Mouse (Mus musculus) myocyte (in vitro differentiated cells): ENCODE measurements at regions not wholly inside any gene's neighbourhood (a gene's known extent, or its start where the extent isn't known, plus 50 kb on each side); places are given as distances from the start of the nearest gene placed in this dataset.

Experiments
- H3K27me3 ChIP-seq: one replicate; pipeline ENCODE4 v1.6.1; 2011; ENCODE audit not compliant: control insufficient read depth, insufficient read depth, insufficient read length
- H3K36me3 ChIP-seq: one replicate; pipeline ENCODE4 v1.6.1; 2011; ENCODE audit not compliant: control insufficient read depth, insufficient read depth
- H3K4me2 ChIP-seq: one replicate; pipeline ENCODE4 v1.6.1; 2011; ENCODE audit warnings: low read depth, control low read depth
- H3K4me3 ChIP-seq: one replicate; pipeline ENCODE4 v1.5.1; 2011; ENCODE audit warnings: mild to moderate bottlenecking, control low read depth, moderate library complexity
- H3K79me2 ChIP-seq: one replicate; pipeline ENCODE4 v1.6.1; 2011; ENCODE audit not compliant: control insufficient read depth, insufficient read depth
- H3ac ChIP-seq: one replicate; pipeline ENCODE4 v1.6.1; 2011; ENCODE audit not compliant: control insufficient read depth, insufficient read length
- CEBPB ChIP-seq: IDR thresholded peaks from 2 replicates; pipeline ENCODE4 v1.6.1; 2011; ENCODE audit warnings: mild to moderate bottlenecking, moderate library complexity; ENCODE audit not compliant: poor library complexity, insufficient read depth, severe bottlenecking
- E2F4 ChIP-seq: IDR thresholded peaks from one replicate; pipeline ENCODE4 v1.6.1; 2011; ENCODE audit warnings: mild to moderate bottlenecking, control low read depth, moderate library complexity; ENCODE audit not compliant: insufficient read depth
- MAX ChIP-seq: IDR thresholded peaks from one replicate; pipeline ENCODE4 v1.6.1; 2011; ENCODE audit warnings: low read depth, mild to moderate bottlenecking, control low read depth
- MYOD1 ChIP-seq, 3 experiments: IDR thresholded peaks; one replicate each; pipeline ENCODE4 v1.6.1; 2011; ENCODE audit warnings: control low read depth in 2 of 3, low read depth in 2 of 3, mild to moderate bottlenecking in 2 of 3, moderate library complexity in 1 of 3; ENCODE audit not compliant: insufficient read length in 2 of 3, control insufficient read depth in 1 of 3
- MYOG ChIP-seq, 3 experiments: IDR thresholded peaks; one replicate each; pipeline ENCODE4 v1.6.1; 2011; ENCODE audit warnings: control low read depth in 2 of 3, low read depth in 2 of 3, mild to moderate bottlenecking in 2 of 3; ENCODE audit not compliant: insufficient read length in 2 of 3, control insufficient read depth in 1 of 3, insufficient read depth in 1 of 3
- POLR2A ChIP-seq: IDR thresholded peaks from one replicate; pipeline ENCODE4 v1.6.1; 2011; ENCODE audit warnings: low read depth, mild to moderate bottlenecking, control low read depth, moderate library complexity; ENCODE audit not compliant: insufficient read length
- POLR2AphosphoS2 ChIP-seq: IDR thresholded peaks from one replicate; pipeline ENCODE4 v1.6.1; 2011; ENCODE audit warnings: low read depth, control low read depth; ENCODE audit not compliant: insufficient read length
- REST ChIP-seq: IDR thresholded peaks from one replicate; pipeline ENCODE4 v1.6.1; 2011; ENCODE audit warnings: mild to moderate bottlenecking, control low read depth, moderate library complexity; ENCODE audit not compliant: insufficient read depth, insufficient read length
- SRF ChIP-seq: IDR thresholded peaks from one replicate; pipeline ENCODE4 v1.6.1; 2011; ENCODE audit warnings: low read depth; ENCODE audit not compliant: control insufficient read depth, insufficient read length
- TCF12 ChIP-seq: IDR thresholded peaks from one replicate; pipeline ENCODE4 v1.6.1; 2011; ENCODE audit warnings: mild to moderate bottlenecking, control low read depth; ENCODE audit not compliant: poor library complexity, insufficient read depth, severe bottlenecking
- TCF3 ChIP-seq: IDR thresholded peaks from one replicate; pipeline ENCODE4 v1.6.1; 2011; ENCODE audit warnings: low read depth, control low read depth; ENCODE audit not compliant: insufficient read length
- USF1 ChIP-seq: IDR thresholded peaks from one replicate; pipeline ENCODE4 v1.6.1; 2011; ENCODE audit warnings: low read depth, mild to moderate bottlenecking, control low read depth, moderate library complexity

DNA sequence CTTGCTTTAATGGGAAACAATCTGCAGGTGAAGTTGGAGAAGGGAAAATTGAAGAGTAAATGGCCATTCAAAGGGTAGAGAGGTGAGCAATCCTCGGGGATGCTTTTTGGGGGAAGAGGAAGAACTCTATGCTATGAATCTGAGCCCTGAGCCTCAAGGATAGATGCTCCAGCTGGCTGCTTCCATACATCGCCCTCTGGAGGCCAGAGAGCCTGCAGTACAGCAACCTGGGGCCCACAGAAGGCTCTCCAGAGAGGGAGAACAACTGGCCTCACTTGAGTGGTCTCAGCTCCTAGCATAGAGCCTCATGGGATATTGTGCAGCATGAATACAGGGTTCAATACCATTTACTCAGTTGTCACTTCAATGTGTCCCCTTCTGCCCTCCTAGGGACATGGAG is 69.6 kb upstream of the Pcbd1 start:
- H3K79me2 ChIP-seq: no peaks in the 10 kb centered on the region
- no peak overlapping the region for H3ac ChIP-seq
- H3K27me3 ChIP-seq: no peaks in the 10 kb centered on the region
- no peak overlapping the region for H3K4me3 ChIP-seq
- no peak for TF ChIP-seq POLR2A
- no peak for TF ChIP-seq USF1
- no peak for TF ChIP-seq POLR2AphosphoS2
- TF ChIP-seq TCF12: no peak
- no peak for TF ChIP-seq E2F4
- no peak for TF ChIP-seq MYOG (IDR thresholded peaks at IDR 0.05; ENCODE audit: control insufficient read depth in 1 of 3, insufficient read depth in 1 of 3, insufficient read length in 2 of 3, low read depth in 2 of 3)
- no peak for TF ChIP-seq MAX
- no peak for TF ChIP-seq CEBPB
- no peak for TF ChIP-seq REST
- TF ChIP-seq MYOD1 (IDR thresholded peaks at IDR 0.05; ENCODE audit: control insufficient read depth in 1 of 3, insufficient read length in 2 of 3, low read depth in 2 of 3): no peak
- TF ChIP-seq TCF3: no peak
- TF ChIP-seq SRF: no peak
- no peak overlapping the region for H3K4me2 ChIP-seq
- H3K36me3 ChIP-seq: no peaks in the 10 kb centered on the region

DNA sequence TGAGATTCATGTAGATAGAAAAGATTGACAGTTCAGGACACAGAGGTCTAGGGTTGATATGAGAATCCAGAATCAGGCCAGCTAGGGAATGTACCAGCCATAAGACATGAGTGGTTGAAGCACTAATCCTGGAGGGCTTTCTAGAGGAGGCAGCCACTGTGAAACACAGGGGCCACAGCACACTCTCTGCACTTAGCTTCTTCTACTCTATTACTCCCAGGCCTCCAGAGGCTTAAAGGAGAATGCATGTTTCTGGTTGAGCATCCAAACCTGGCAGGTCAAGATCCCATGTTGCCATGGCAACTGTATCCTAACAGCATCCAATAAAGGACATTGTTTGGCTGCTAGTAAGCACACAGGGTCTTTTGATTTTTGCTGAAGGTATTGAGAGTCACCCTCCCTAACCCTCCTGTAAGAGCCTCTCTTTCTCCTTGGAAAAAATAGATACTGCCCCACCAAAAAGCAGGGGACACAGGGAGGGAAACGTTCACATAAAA is 76.9 kb upstream of the Pcbd1 start:
- no peak for TF ChIP-seq SRF
- TF ChIP-seq REST: no peak
- TF ChIP-seq MAX: no peak
- TF ChIP-seq USF1: no peak

GRCm38 (mm10) chr10:61010697-61011096 is 78.4 kb upstream of the Pcbd1 start:
- no peak overlapping the region for H3ac ChIP-seq
- H3K36me3 ChIP-seq: no peaks in the 10 kb centered on the region
- no peak overlapping the region for H3K4me2 ChIP-seq
- H3K4me3 ChIP-seq: no peak overlapping the region
- no peaks in the 10 kb centered on the region for H3K27me3 ChIP-seq
- no peak for TF ChIP-seq POLR2AphosphoS2
- no peak for TF ChIP-seq POLR2A
- TF ChIP-seq TCF3: no peak
- no peak for TF ChIP-seq MYOG (IDR thresholded peaks at IDR 0.05; ENCODE audit: control insufficient read depth in 1 of 3, insufficient read depth in 1 of 3, insufficient read length in 2 of 3, low read depth in 2 of 3)
- no peak for TF ChIP-seq E2F4
- no peaks in the 10 kb centered on the region for H3K79me2 ChIP-seq

More for the DNA sequence above, 76.9 kb upstream of the Pcbd1 start:
- Histone ChIP-seq H3K4me3 (no peak overlapping the region), H3K27me3 (no peaks in the 10 kb centered on the region), H3ac (no peak overlapping the region), H3K36me3 (no peaks in the 10 kb centered on the region), H3K4me2 (no peak overlapping the region), H3K79me2 (no peaks in the 10 kb centered on the region)

DNA sequence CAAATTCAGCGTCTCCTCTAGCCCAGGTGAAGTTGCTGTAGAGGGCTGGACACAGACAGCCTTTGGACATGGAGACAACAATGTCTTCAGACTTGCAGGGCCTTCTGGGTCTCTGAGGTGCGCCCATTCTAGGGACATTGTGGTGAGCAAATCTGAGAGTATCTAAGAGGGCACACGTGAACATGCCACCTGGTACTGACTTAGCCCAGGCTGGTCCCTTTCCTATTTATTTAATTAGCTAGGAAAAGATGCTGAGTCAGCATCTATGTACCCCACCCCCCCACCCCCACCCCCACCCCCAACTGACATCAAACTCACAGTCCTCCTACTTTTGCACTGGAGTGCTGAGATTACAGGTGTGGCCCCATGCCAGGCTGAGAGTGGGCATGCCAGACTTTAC is 81.7 kb upstream of the Pcbd1 start:
- Histone ChIP-seq H3ac (no peak overlapping the region), H3K4me2 (no peak overlapping the region), H3K4me3 (no peak overlapping the region), H3K36me3 (no peaks in the 10 kb centered on the region), H3K79me2 (no peaks in the 10 kb centered on the region), H3K27me3 (no peaks in the 10 kb centered on the region)
- no peak for TF ChIP-seq USF1
- no peak for TF ChIP-seq MAX
- no peak for TF ChIP-seq MYOD1 (IDR thresholded peaks at IDR 0.05; ENCODE audit: control insufficient read depth in 1 of 3, insufficient read length in 2 of 3, low read depth in 2 of 3)
- TF ChIP-seq TCF12: no peak
- no peak for TF ChIP-seq POLR2AphosphoS2

GRCm38 (mm10) chr10:61001745-61002160 is 87.4 kb upstream of the Pcbd1 start:
- H3K27me3 ChIP-seq: no peaks in the 10 kb centered on the region
- H3K4me3 ChIP-seq: no peak overlapping the region
- no peaks in the 10 kb centered on the region for H3K36me3 ChIP-seq
- TF ChIP-seq POLR2A: no peak
- no peak for TF ChIP-seq CEBPB
- TF ChIP-seq REST: no peak
- no peak for TF ChIP-seq USF1
- TF ChIP-seq E2F4: no peak
- TF ChIP-seq MYOD1 (IDR thresholded peaks at IDR 0.05; ENCODE audit: control insufficient read depth in 1 of 3, insufficient read length in 2 of 3, low read depth in 2 of 3): no peak
- no peak for TF ChIP-seq MAX
- TF ChIP-seq TCF3: no peak
- TF ChIP-seq MYOG (IDR thresholded peaks at IDR 0.05; ENCODE audit: control insufficient read depth in 1 of 3, insufficient read depth in 1 of 3, insufficient read length in 2 of 3, low read depth in 2 of 3): no peak
- no peak for TF ChIP-seq SRF
- TF ChIP-seq TCF12: no peak
- TF ChIP-seq POLR2AphosphoS2: no peak
- no peaks in the 10 kb centered on the region for H3K79me2 ChIP-seq
- no peak overlapping the region for H3ac ChIP-seq
- H3K4me2 ChIP-seq: no peak overlapping the region
